Mouse (Mus musculus): ENCODE data around the gene Slc7a14. TPM values are rescaled to one million over a fixed set of nuclear protein-coding genes. Genes with fewer than 3 reads are reported as not detected.

Slc7a14 gene
- polyA plus RNA-seq, 1 experiment = 0.03 TPM

DNA sequence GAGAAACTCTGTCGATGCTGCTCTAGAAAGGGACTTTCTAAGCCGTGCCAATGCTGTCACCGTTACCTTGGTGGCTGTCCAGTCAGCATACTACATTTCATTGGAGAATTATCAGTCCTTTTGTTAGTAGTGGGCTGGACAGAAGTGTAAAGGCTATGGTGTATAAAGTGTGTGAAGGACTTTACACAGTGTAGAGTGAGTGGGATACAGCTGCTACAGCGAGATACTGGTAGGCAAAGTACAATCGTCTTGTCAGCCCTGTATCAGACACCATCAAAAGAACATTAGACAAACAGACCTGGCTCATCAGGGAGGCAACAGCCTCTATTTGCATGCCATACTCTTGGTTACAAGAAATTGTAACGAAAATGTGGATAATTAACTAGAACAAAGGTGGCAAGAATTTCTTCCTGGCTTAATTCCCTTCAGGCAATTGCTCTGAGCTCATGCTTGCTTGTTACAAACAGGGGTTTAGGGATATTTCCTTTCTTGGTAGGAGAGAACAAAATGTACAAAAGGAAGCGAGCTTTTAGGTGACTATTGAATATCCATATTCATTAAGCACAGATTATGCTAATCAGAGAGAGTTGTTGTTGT lies 48.7 kb downstream of the Slc7a14 start:
- DNase-seq (ENCODE audit: low read depth) = no peak

DNA sequence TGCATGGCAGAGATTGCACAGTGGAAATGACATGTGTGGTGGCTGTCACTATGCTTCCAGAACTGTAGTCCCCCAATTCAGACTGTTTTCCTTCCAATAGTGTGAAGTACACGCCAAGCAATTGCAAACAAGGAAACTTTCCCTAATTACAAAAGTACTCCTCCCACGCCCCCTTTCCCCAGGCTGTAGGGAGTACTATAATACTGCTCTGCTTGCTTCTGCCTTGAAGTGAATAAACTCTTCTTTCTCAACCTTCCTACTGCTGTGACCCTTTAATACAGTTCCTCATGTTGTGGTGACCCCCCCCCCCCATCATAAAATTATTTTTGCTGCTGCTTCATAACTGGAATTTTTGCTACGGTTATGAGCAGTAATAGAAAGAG lies 49.2 kb downstream of the Slc7a14 start:
- DNase-seq (ENCODE audit: low read depth) = no peak

DNA sequence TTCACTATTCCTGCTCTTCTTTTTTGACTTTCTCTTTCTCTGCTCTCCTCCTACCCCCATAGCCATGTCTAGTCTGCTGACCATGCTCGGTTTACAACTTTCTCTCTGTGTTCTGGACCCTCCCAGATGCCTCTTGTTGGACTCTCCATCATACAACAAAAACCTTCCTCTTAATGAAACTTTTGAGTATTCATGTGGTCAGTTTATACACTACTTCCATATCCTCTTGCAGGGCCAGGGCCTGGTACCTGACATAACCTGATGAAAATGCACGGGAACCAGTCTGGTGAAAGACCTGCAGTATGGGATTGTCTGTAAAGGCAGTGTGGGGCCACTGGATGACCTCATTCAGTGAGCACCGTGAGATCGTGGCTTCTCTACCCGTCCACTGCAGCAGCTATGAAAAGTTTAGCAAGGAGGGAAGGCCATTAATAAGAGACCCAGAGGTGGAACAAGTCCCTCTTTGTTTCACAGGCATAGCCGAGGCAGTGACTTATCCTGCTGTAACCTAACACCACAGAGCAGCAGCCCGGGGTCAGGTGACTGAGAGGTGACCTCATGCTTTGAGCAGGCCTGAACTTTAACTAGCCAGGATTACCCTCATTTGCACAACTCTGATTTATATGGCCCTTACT lies 49.7 kb downstream of the Slc7a14 start:
- DNase-seq (ENCODE audit: low read depth) = peak; percentile 64

- no peak for DNase-seq (ENCODE audit: low read depth)
Measured at GRCm38 (mm10) chr3:31259553-31260255, 50.5 kb downstream of the Slc7a14 start.

DNA sequence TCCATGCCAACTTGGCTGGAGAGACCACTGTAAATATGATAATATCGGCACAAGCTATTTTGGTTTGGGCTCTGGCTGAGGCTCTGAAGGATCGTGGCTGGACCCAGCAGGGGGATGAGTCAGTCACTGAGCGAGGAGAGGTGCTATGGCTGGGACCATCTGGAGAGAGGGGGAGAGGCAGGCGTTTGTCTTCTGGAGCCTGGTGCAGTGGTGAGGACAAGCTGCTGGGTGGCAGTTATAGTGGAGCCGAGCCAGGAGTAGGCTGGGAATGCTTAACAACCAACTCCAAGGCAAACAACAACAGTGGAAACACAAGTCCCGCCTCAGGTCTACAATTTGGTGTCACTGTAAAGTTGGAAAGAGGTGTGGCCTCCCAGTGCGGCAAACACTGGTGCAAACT lies 55.8 kb downstream of the Slc7a14 start:
- DNase-seq (ENCODE audit: low read depth) = no peak

GRCm38 (mm10) chr3:31253862-31254261 lies 56.3 kb downstream of the Slc7a14 start:
- no peak for DNase-seq (ENCODE audit: low read depth)

DNA sequence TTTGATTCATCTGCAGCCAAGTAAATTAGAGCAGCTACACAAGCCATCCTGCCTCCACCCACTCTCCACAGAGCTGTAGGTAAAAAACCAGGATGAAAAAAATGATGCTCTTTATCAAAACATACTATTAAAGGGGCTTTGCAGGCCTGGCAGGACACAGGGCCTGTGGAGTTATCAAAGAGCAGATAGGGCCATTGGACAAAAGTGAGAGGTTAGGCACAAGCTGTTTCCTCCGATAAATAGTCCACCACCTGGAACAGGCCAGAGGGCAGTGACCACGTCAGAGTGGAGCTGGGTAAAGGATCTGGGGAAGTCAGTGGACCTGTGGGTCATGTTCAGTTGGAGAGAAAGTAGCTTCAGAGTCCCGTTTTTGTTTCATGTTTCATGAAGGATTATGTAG lies 57.6 kb downstream of the Slc7a14 start:
- DNase-seq (ENCODE audit: low read depth) = no peak

DNA sequence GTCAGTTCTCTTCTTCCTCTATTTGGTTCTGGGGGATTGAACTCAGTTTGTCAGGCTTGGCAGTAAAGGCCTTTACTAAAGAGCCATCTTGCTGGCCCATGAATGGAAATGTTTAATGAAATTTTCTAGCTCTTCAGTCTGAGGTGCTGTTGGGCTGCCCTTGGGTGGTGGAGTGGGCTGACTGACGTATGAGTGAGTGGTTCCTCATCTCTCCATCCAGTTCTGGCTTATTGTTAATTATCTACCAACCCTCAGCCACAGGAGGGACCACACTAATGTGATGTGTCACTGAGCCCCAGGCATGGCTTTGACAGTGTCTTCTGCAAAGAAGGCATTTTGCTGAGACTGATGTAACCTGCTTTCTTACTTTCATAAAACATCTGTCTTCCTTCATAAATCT lies 66.7 kb downstream of the Slc7a14 start:
- DNase-seq (ENCODE audit: low read depth) = no peak

DNA sequence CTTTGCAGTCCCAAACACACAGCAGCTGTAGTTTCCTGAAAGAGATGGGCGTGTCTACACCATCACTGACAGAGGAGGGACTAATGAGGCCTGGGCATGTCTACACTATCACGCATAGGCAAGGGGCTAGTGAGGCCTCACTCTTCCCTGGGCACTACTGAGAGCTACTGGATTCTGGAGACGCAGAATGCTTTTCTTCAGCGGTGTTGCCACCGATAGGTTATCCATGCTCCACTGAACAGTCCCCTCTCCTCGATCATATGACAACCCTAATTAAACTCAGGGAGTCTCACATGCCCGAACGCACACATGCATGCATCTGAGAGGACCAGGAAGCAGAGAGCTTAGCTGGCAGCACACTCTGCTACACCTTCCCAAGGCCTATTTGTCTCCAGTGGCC lies 69.3 kb downstream of the Slc7a14 start:
- DNase-seq (ENCODE audit: low read depth) = no peak

- no peak for DNase-seq (ENCODE audit: low read depth)
Measured at GRCm38 (mm10) chr3:31239645-31240044, 70.5 kb downstream of the Slc7a14 start.

GRCm38 (mm10) chr3:31237936-31238335 lies 72.2 kb downstream of the Slc7a14 start:
- no peak for DNase-seq (ENCODE audit: low read depth)

GRCm38 (mm10) chr3:31236146-31236545 lies 74.0 kb downstream of the Slc7a14 start:
- no peak for DNase-seq (ENCODE audit: low read depth)

GRCm38 (mm10) chr3:31234356-31234755 lies 75.8 kb downstream of the Slc7a14 start:
- no peak for DNase-seq (ENCODE audit: low read depth)

DNA sequence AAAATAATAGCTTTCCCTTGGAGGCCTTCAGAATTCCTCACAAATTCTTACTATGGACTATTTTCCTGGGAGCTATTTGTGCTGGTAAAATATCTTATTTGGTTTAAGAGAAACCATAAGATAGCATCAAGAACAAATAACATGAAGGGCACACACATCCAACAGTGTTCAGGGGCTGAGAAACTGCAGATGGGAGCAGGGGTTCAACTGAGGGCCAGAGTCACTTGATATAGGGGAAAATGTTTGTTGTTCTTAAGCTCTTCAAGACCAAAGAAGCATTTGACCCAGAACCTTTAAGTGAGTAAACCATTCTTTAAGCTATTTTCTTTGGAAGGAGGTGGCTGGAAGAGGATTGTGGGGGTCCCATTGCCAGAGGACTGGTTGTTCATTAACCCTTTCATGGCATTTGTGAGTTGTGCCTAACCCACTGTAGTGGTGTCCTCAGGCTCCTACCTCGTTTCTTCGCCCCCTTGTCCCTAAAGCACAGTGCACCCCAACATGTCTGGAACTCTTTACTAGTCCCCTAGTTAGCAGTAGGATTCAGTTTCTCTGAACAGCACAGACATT lies 76.3 kb downstream of the Slc7a14 start:
- DNase-seq (ENCODE audit: low read depth) = no peak

- no peak for DNase-seq (ENCODE audit: low read depth)
Measured at GRCm38 (mm10) chr3:31229281-31229680, 80.9 kb downstream of the Slc7a14 start.

- DNase-seq (ENCODE audit: low read depth) = no peak
Measured at GRCm38 (mm10) chr3:31228487-31228886, 81.7 kb downstream of the Slc7a14 start.

DNA sequence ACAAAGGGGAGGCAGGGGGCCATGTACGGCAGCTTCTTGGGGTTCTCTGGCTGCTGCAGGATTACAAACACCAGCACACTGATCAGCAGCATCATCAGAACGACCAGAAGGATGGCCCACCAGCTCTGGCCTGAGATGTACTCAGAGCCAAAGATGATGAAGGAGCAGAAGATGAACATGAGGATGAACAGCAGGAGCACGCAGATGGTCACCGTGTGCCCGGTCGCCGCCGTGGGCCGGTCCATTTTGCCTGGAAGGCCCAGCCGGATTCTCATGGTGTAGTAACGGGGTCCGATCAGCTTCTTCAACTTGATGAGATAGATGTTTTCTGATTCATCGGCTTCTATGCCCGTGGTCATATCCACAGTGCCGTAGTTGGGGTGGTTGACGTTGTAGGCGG lies 86.6 kb downstream of the Slc7a14 start:
- DNase-seq (ENCODE audit: low read depth) = no peak

DNA sequence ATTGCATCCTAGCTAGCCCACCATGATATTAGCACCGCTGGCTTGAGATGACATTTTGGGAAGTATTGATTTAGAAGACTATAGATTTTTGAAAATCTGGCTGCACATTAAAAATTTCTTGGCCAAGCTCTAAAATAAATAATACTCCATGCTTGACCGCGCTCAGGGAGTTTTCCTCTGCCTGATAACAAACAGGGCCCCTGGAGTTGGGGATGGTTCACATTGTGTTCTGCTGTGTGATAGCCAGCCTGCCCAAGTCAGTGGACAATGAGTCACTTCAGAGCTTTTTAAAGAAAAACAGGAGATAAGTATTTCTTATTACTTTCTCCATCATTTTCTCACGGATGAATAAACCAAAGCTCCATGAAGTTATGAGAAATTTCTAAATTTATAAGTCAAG lies 90.1 kb downstream of the Slc7a14 start:
- DNase-seq (ENCODE audit: low read depth) = no peak

DNA sequence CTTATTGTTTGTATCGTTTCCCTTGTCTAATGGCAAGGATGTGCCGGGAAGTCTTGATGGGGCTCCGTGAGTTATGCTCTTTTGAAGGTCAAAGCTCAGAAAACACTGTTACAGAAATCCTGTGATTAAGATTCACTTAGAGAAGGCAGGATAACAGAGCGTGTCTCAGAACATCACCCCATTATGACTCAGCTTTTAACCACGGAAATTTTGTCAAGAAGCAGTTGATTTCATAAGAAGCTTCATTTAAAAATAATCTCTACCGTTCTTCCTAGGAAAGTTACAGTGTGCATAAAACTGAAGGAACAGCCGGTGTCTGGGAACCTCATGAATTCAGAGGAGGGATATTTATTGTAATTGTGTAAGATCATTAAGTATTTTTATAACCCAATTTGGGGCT lies 90.7 kb downstream of the Slc7a14 start:
- DNase-seq (ENCODE audit: low read depth) = no peak

DNA sequence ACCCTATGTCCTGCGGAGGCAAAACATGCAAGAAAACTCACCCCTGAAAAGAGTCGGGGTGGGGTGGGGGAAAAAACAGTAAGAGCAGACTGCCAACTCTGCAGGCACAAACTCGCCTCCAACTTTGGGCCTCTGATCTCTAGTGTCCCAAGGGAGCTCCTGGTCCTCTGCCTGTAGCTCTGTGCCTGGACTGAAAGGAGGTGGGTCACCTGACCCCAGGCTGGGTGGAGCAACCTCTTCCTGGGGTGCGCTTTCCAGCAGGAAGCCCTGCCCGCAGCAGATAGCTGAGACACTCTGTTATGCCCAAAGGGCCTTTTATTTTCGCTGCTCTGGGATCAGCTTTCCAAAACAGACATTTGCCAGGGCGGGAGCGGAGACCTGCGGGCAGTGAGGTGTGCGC lies 92.7 kb downstream of the Slc7a14 start:
- no peak for DNase-seq (ENCODE audit: low read depth)

GRCm38 (mm10) chr3:31213802-31214201 lies 96.4 kb downstream of the Slc7a14 start:
- DNase-seq (ENCODE audit: low read depth) = no peak

DNA sequence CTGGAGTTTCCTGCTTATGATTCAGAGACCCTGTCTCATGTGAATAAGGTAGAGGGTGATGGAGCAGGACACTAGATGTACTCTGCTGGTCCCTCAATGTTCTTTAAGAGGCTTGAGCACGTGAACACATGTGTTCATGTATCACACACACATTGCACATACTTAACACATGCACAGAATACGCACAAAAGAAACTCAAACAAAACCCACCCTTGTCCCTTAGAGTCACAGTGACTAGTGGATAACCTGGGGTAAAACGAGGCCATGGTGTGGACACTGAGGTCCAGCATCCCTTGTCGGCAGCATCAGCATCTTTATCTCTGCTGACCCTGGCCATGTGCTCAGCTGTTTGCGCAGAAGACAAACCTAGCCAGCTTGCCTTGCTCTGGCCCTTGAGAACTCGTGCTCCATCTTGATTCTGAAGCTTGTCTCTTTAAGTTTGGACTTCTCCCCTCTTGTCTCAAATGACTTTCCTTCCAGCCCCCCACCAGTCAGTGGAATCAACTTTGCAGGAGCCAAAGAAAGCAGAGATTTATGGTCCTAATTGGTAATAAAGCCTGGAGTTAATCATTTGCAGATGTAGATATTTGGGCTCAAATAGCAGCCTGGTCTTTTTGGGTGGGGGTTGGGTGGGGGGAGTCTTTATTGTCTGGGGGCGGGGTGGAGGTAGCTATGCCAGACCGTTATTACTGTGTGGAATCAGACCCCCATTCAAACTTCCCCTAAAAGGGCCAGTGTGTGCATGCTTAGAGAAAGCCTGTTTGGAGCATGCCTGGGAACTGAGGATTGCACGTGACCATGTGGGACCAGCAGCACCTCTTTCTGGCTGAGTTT lies 97.8 kb downstream of the Slc7a14 start:
- no peak for DNase-seq (ENCODE audit: low read depth)
